Mouse (Mus musculus) retina, embryonic 14.5 days (tissue): ENCODE measurements around the gene Myo1a.
"Not testable (repeated sequence)": the region's sequence is repeated elsewhere in the genome, so short reads cannot be mapped to it uniquely, and the experiment has no call there.

Experiments used
- DNase-seq: peaks from one replicate; pipeline ENCODE4 v3.0.0-alpha.2; 2015; ENCODE audit warnings: low spot score

Gene Myo1a

GRCm38 (mm10) chr10:127759181-127760110 lies 54.5 kb downstream of the Myo1a start, which contains the start of the genes Rdh1 and Rdh16f1:
Rdh1 (plus strand) TSS chr10:127759721.
Rdh16f1 (plus strand) TSS chr10:127759787.
- no peak for DNase-seq

- DNase-seq: not testable (repeated sequence)
These were observed 58.0 kb downstream of the Myo1a start for GRCm38 (mm10) chr10:127762926-127763325.

GRCm38 (mm10) chr10:127763914-127764680 lies 59.1 kb downstream of the Myo1a start:
- no peak for DNase-seq

GRCm38 (mm10) chr10:127766564-127766963 lies 61.6 kb downstream of the Myo1a start:
- DNase-seq: no peak
